Mouse (Mus musculus) neural tube, embryonic 14.5 days (tissue): ENCODE results near the gene Fam13c. TPM values are rescaled to one million over a fixed set of nuclear protein-coding genes. Genes with fewer than 3 reads are reported as not detected.

Experiments
- ATAC-seq: fragments of 200-750 bp; cut with Nextera tagmentation; 2 replicates; pipeline ENCODE4 v1.8.0; 2017; ENCODE audit warnings: low read depth, mild to moderate bottlenecking, moderate TSS enrichment, moderate library complexity
- H3K27ac ChIP-seq: fragments of 300-500 bp; sonication (generic); 2 replicates; pipeline ENCODE4 v1.5.1; 2014; ENCODE audit warnings: low read depth, mild to moderate bottlenecking, control low read depth, low read length, moderate library complexity, mixed read lengths
- H3K27me3 ChIP-seq: fragments of 300-500 bp; sonication (generic); 2 replicates; pipeline ENCODE4 v1.6.1; 2014; ENCODE audit warnings: low read length; ENCODE audit not compliant: control insufficient read depth, insufficient read depth
- H3K36me3 ChIP-seq: fragments of 300-500 bp; sonication (generic); 2 replicates; pipeline ENCODE4 v1.6.1; 2014; ENCODE audit warnings: low read length, mixed read lengths; ENCODE audit not compliant: control insufficient read depth, insufficient read depth
- H3K4me1 ChIP-seq: fragments of 300-500 bp; sonication (generic); 2 replicates; pipeline ENCODE4 v1.6.1; 2014; ENCODE audit warnings: low read length; ENCODE audit not compliant: control insufficient read depth, insufficient read depth
- H3K4me2 ChIP-seq: fragments of 300-500 bp; sonication (generic); 2 replicates; pipeline ENCODE4 v1.6.1; 2014; ENCODE audit warnings: mild to moderate bottlenecking, low read depth, low read length, control low read depth
- H3K4me3 ChIP-seq: fragments of 300-500 bp; sonication (generic); 2 replicates; pipeline ENCODE4 v1.5.1; 2014; ENCODE audit warnings: low read depth, low read length, control low read depth, mixed read lengths
- H3K9ac ChIP-seq: fragments of 300-500 bp; sonication (generic); replicated peaks from 2 replicates; pipeline ENCODE4 v1.6.1; 2014; ENCODE audit warnings: low read depth, mild to moderate bottlenecking, control low read depth, low read length, mixed read lengths
- H3K9me3 ChIP-seq: fragments of 300-500 bp; sonication (generic); 2 replicates; pipeline ENCODE4 v1.6.1; 2016; ENCODE audit warnings: low read length; ENCODE audit not compliant: control insufficient read depth
- whole genome bisulfite sequencing: fragments of 180-500 bp; shearing (Covaris S2); extraction: QIAGEN DNeasy Blood & Tissue Kit; methylation state at CpG from one replicate; pipeline ENCODE4 v1.1.7; 2014; 5-methylcytosine and 5-hydroxymethylcytosine counted together
- polyA plus RNA-seq: library from polyadenylated mRNA; unstranded; fragments of >200 nt; fragmentation: Nextera tagmentation; extraction: Ambion mirVana; gene quantifications from 2 replicates; pipeline ENCODE4 v1.2.1, GENCODE M21; 2014

Fam13c gene
- polyA plus RNA-seq, 1 experiment from 2014 or later: 22.4 TPM

GRCm38 (mm10) chr10:70540456-70541195 lies 100.3 kb downstream of the Fam13c start:
- Histone ChIP-seq H3K9ac (no peak overlapping the region), H3K4me3 (no peak overlapping the region), H3K27me3 (no peaks in the 10 kb centered on the region), H3K27ac (no peak overlapping the region), H3K36me3 (peaks cover 4% of the 10 kb centered on the region; the same call in 1 of the 2 replicates), H3K9me3 (no peaks in the 10 kb centered on the region), H3K4me2 (no peak overlapping the region), H3K4me1 (no peaks in the 10 kb centered on the region)
- ATAC-seq: no peak
- 86% methylated on average over 9 of the region's 9 CpGs for WGBS

GRCm38 (mm10) chr10:70542857-70543256 lies 102.6 kb downstream of the Fam13c start:
- Histone ChIP-seq H3K9me3 (no peaks in the 10 kb centered on the region), H3K27me3 (no peaks in the 10 kb centered on the region), H3K36me3 (peaks cover 4% of the 10 kb centered on the region; the same call in 1 of the 2 replicates), H3K4me2 (no peak overlapping the region), H3K4me3 (no peak overlapping the region), H3K27ac (no peak overlapping the region), H3K4me1 (no peaks in the 10 kb centered on the region), H3K9ac (no peak overlapping the region)
- no peak for ATAC-seq
- 76% methylated on average over 6 of the region's 6 CpGs for WGBS

GRCm38 (mm10) chr10:70552531-70552930 lies 112.2 kb downstream of the Fam13c start:
- Histone ChIP-seq H3K9ac (no peak overlapping the region), H3K27ac (no peak overlapping the region), H3K36me3 (peaks cover 20% of the 10 kb centered on the region), H3K4me2 (no peak overlapping the region), H3K4me3 (no peak overlapping the region), H3K9me3 (no peaks in the 10 kb centered on the region), H3K4me1 (no peaks in the 10 kb centered on the region), H3K27me3 (no peaks in the 10 kb centered on the region)
- ATAC-seq: no peak
- 93% methylated on average over 3 of the region's 3 CpGs for WGBS

GRCm38 (mm10) chr10:70563636-70564035 lies 123.4 kb downstream of the Fam13c start:
- Histone ChIP-seq H3K4me3 (no peak overlapping the region), H3K4me1 (no peaks in the 10 kb centered on the region), H3K36me3 (peaks cover 17% of the 10 kb centered on the region), H3K4me2 (no peak overlapping the region), H3K27me3 (no peaks in the 10 kb centered on the region), H3K9ac (no peak overlapping the region), H3K27ac (no peak overlapping the region), H3K9me3 (no peaks in the 10 kb centered on the region)
- 31% methylated on average over 3 of the region's 3 CpGs for WGBS
- 0 out of 2 replicates have a peak, but pooled peaks have one; percentile 46 for ATAC-seq

- ATAC-seq: no peak
- Histone ChIP-seq H3K9me3 (no peaks in the 10 kb centered on the region), H3K27ac (no peak overlapping the region), H3K4me3 (no peak overlapping the region), H3K27me3 (no peaks in the 10 kb centered on the region), H3K9ac (no peak overlapping the region), H3K4me2 (no peak overlapping the region), H3K36me3 (no peaks in the 10 kb centered on the region), H3K4me1 (0 out of 2 replicates have a peak, but pooled peaks cover 3% of the 10 kb centered on the region)
- 72% methylated on average over 7 of the region's 7 CpGs for whole genome bisulfite sequencing
Measured at GRCm38 (mm10) chr10:70581556-70582211, 141.4 kb downstream of the Fam13c start.

GRCm38 (mm10) chr10:70584171-70584570 lies 143.9 kb downstream of the Fam13c start:
- H3K4me3 ChIP-seq: no peak overlapping the region
- H3K27ac ChIP-seq: no peak overlapping the region
- H3K4me1 ChIP-seq: 0 out of 2 replicates have a peak, but pooled peaks cover 3% of the 10 kb centered on the region
- H3K27me3 ChIP-seq: no peaks in the 10 kb centered on the region
- no peak for ATAC-seq
- H3K9me3 ChIP-seq: no peaks in the 10 kb centered on the region
- 85% methylated on average over 1 of the region's 1 CpGs for WGBS
- no peak overlapping the region for H3K4me2 ChIP-seq
- H3K36me3 ChIP-seq: no peaks in the 10 kb centered on the region
- no peak overlapping the region for H3K9ac ChIP-seq

GRCm38 (mm10) chr10:70586876-70587405 lies 146.7 kb downstream of the Fam13c start:
- Histone ChIP-seq H3K4me2 (no peak overlapping the region), H3K4me3 (no peak overlapping the region), H3K9me3 (no peaks in the 10 kb centered on the region), H3K27me3 (no peaks in the 10 kb centered on the region), H3K9ac (no peak overlapping the region), H3K4me1 (0 out of 2 replicates have a peak, but pooled peaks cover 4% of the 10 kb centered on the region), H3K36me3 (no peaks in the 10 kb centered on the region), H3K27ac (no peak overlapping the region)
- WGBS: 68% methylated on average over 3 of the region's 3 CpGs
- no peak for ATAC-seq

- Histone ChIP-seq H3K36me3 (no peaks in the 10 kb centered on the region), H3K27ac (no peak overlapping the region), H3K4me2 (peak overlapping the region; percentile 33; the same call in 1 of the 2 replicates), H3K4me3 (no peak overlapping the region), H3K4me1 (peaks cover 17% of the 10 kb centered on the region), H3K9me3 (no peaks in the 10 kb centered on the region), H3K9ac (no peak overlapping the region), H3K27me3 (no peaks in the 10 kb centered on the region)
- no peak for ATAC-seq
- WGBS: 29% methylated on average over 1 of the region's 1 CpGs
Measured at GRCm38 (mm10) chr10:70594007-70594406, 153.7 kb downstream of the Fam13c start.

GRCm38 (mm10) chr10:70598081-70598515 lies 157.8 kb downstream of the Fam13c start:
- Histone ChIP-seq H3K4me3 (peak overlapping the region; percentile 85), H3K9ac (peak overlapping the region; percentile 94), H3K36me3 (no peaks in the 10 kb centered on the region), H3K4me1 (peaks cover 17% of the 10 kb centered on the region), H3K4me2 (peak overlapping the region; percentile 86), H3K9me3 (no peaks in the 10 kb centered on the region), H3K27me3 (no peaks in the 10 kb centered on the region), H3K27ac (peak overlapping the region; percentile 97)
- no peak for ATAC-seq
- WGBS: 4% methylated on average over 10 of the region's 10 CpGs
